Mouse (Mus musculus): ENCODE results near the gene Flrt3.

Flrt3 gene

DNA sequence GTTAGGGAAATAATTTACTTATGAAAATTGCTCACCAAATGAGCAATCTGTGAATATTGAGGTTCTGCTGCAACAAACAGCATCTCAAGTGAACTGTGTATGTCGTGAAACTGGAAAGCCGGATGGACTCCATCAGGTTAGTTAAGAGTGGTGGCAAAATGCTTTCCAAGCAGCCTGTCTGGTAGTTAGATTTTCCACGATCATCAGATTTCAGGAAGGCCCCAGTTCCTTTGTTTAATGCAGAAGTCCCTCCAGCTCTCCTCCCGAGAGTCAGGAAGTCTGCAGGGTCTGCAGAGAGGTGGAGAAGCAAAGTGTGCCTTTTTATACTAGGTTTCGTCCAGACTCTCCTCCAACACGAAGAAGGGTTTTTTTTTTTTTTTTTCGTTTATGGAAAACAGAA, 4.4 kb downstream of the Flrt3 start:
- ChIA-PET POLR2A (interaction anchor here in 1 of 4 experiments (0.7 kb wide), 1 partner anchor 181 kb away, joined by 3 read pairs; no protein-coding TSS in a partner anchor), CTCF (no interaction called here)

DNA sequence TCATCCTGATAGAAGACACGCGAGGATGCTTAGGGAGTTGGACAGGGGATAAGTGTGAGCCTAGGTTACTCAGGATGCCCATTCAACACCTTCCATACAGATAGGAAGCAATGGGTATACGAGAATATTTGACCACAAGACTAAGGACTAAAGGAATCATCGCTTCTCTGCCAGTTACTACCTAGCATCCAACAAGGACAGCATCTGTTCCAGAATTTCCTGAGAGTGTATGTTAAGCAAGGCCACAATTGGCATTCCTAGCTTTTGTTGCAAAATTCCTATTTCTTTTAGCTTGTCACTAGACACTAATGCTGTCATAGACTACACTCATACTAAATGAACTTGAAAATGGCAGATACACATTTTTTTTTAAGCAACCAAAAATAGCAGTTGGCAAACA, 6.9 kb downstream of the Flrt3 start:
- CTCF ChIA-PET = interaction anchor here in 1 of 4 experiments (0.6 kb wide), 1 partner anchor 9 kb away, joined by 3 read pairs; no protein-coding TSS in a partner anchor
- POLR2A ChIA-PET = interaction anchor here in 1 of 4 experiments (0.9 kb wide), 1 partner anchor 11 kb away, joined by 3 read pairs; no protein-coding TSS in a partner anchor

DNA sequence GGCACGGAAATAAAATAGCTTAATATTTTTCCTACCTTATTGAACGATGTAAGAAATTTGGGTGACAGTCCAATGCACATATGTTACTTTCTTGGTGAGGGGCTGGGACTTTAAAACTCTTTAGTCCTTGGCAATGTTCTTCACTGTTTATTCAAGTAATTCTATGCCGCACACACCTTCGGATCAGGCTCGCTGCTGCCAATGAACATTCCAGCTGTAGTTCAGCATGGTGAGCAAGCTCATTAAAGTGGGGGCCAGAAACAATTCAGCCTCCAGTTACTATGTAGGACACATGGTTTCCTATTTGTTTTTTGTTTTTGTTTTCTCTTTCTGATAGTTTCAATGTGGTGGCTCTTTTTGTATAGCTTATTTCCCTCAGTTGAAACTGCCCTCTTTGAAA, 8.6 kb downstream of the Flrt3 start:
- ChIA-PET CTCF (no interaction called here), POLR2A (interaction anchor here in 2 of 4 experiments (1.5 to 2.2 kb wide), 2 partner anchors 8 to 9 kb away, joined by 8 to 9 read pairs; partner anchors contain the start of gene Flrt3 (in 2 of the 2))

DNA sequence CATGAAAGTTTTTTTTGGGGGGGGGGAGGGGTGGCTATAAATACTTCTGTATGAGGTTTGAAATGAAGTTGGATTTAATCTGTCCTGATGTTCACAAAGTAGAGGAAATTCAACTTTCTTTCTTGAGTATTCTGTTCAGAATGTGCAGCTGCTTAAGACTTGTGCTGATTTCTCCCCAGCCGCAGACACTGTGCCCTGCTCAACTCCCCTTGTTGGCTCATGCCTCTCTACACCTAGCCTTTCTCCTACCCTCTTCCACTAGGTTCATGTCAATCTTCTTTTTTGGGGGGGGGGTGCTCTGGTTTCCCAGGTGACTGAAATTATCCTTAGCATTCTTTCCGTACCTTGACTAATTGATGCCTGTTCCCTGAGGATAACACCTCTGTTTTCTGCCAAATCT, 17.3 kb downstream of the Flrt3 start:
- CTCF ChIA-PET = no interaction called here
- POLR2A ChIA-PET = interaction anchor here in 2 of 4 experiments (0.6 to 1.3 kb wide), 6 partner anchors 10 to 134 kb away, joined by 3 to 7 read pairs (median 4); partner anchors contain the start of gene Flrt3 (in 2 of the 2)

DNA sequence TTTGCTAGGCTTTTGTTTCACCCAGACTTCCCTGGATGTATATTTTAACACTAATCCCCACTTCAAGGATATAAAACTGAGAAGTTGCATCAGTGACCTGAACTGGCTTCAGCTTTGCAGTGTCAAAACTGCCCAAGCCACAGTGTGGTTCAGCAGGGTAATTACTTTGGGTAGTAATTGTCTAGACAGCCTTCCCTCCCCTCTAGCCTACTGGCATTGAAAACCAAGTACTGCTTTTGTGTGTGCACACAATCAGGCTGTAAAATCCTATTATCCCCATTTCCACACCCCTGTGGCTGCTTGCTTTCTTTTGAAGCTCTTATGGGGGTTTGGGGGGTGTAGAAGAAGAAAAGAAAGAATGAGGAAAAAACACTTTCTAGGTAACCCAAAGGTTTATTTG, 17.8 kb downstream of the Flrt3 start:
- POLR2A ChIA-PET = interaction anchor here in 2 of 4 experiments (0.6 to 1.2 kb wide), 5 partner anchors 11 to 134 kb away, joined by 3 to 7 read pairs (median 4); partner anchors contain the start of gene Flrt3 (in 1 of the 2)
- CTCF ChIA-PET = no interaction called here

DNA sequence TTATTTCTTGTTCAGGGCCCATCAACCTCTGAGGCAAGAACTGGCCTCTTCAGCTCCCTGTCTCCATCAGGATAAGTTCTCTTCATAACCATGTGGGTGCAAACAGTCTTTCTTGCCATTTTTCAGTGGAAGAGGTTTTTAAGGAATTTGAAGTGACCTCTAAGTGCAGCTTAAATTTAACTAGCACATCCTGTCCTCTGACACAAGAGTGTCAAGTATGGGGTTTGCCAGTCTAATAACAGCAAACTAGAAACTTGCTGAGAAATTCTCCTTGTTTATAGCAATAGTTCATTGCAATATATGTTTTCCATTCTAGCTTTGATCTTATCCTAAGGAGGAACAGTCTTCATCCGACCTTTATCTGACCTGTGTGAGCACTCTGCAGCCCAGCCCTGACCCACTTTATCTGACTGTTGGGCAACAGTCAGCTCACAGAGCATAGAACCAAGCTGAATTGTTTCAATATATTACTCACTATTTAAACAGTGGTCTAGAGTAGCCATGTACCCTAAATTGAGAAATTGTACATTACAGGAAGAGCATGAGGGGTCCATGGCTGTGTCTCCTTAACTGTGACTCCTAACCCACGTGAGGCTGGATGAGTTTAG, 49.4 kb downstream of the Flrt3 start:
- ChIA-PET POLR2A (no interaction called here), CTCF (interaction anchor here in 1 of 4 experiments (0.7 kb wide), 1 partner anchor 909 kb away, joined by 8 read pairs; no protein-coding TSS in a partner anchor)

DNA sequence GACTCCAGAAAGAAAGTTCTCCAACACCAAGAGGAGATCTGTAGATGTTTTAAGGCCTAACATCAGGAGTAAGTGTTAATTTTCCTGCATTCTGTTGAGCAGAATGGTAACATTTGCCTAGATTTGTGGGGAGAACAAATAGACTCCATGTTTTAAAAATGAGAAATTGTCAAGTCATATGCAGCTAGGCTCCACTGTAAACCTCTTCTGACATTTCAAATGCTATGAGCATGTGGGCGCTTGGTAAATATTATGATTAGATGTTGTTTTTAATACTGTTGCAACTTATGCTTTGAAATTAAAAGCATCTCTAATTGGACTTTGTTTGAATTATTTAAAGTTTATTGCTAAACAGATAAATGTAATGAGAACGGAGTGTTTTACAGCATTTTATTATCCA, 55.8 kb downstream of the Flrt3 start:
- CTCF ChIA-PET = no interaction called here
- POLR2A ChIA-PET = no interaction called here

All from embryonic stem cell, embryonic (primary cell).